Mouse (Mus musculus): ENCODE data around the gene Stpg4. TPM values are rescaled to one million over a fixed set of nuclear protein-coding genes. Genes with fewer than 3 reads are reported as not detected.

The Stpg4 gene
- polyA plus RNA-seq, 1 experiment from 2014 or later: not detected

DNA sequence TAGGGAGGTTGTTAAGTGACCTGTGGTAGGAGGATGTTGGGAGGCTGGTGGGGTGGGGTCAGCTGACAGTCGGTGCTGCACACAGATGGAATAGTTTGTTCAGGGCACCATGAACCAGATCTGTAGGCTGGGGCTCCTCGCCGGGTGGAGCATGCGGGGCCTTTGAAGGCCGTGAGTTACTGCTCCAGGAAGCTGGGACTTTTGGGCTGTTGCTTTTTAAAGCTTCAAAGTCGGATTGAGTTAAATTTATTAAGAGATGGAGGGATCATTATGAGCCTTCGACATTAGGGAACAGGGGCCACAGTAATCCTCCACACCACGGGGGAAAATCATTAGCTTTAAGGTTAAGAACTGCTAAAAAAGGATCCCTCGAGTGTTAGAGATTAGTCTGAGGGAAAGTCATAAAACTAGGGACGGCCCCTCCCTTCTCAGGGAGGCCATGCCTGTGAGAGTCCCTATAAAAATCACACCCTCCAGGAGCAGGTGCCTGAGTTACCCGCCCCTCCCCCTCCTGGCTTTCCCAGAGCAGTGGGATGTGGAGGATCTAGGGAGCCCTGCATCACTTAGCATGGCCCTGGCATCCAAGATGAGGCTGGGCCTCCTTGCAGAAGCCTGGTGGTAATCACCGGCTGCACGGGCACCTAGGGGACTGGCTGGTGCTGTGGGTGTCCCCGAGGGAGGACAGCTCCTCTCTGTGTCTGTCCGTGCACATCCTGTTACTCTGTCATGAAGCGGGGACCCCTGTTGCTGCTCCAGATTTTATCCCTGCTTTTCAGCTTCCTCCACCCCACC, 75.2 kb downstream of the Stpg4 start:
- Histone ChIP-seq H3K36me3 (ENCODE audit: control insufficient read depth, insufficient read depth, low read length) (no peaks in the 10 kb centered on the region), H3K4me2 (replicated peaks; ENCODE audit: low read depth, low read length) (no peak overlapping the region), H3K9ac (ENCODE audit: low read depth, low read length) (no peak overlapping the region), H3K4me1 (ENCODE audit: control insufficient read depth, insufficient read depth, low read length) (peaks cover 45% of the 10 kb centered on the region), H3K9me3 (ENCODE audit: control insufficient read depth, low read length) (no peaks in the 10 kb centered on the region), H3K27me3 (ENCODE audit: control insufficient read depth, insufficient read depth, low read length) (no peaks in the 10 kb centered on the region), H3K4me3 (ENCODE audit: low read length) (no peak overlapping the region), H3K27ac (ENCODE audit: low read depth, low read length) (peak overlapping the region; percentile 56)
- WGBS: 10% methylated on average over 16 of the region's 16 CpGs
- peak; percentile 51 for ATAC-seq (ENCODE audit: low FRiP score, low TSS enrichment)

DNA sequence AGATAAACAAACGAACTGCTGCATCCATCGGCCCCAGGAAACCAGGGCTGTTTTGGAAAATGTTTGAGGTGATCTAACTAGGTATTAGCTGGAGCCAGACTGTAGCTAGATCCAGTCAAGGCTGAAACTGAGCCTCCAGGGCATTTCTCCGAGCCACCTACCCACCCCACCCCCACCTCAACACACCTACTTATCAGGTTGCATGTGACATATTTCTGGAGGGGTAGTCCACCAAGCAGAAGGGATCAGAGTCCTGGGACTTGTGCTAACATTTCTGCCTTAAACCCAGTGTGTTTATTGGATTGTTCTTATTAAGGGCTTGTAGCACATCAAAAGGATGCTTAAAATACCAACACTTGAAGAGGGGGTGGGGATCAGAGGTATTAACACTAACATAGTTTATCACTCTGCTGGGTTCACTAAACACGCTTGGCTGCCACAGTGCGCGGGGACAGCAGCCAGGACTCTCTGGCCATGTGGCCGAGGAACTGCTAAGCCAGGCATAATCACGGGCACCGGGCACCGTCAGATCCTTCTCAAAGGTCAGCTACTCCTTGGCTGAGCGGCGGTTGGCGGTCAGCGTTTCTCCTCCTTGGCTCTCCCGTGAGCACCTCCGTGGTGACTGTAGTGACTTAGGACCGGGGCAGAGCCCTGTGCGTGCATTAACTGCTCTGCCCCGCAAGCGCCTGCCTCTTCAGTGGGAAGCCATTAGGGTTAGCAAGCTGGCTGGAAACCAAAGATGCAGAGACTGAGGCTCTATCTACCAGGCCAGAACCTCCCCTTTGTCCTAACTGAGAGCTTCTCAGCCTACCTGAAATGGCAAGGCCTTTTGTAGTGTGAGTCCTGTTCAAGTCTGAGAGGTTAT, 76.1 kb downstream of the Stpg4 start:
- H3K27ac ChIP-seq (ENCODE audit: low read depth, low read length): peak overlapping the region; percentile 57
- no peaks in the 10 kb centered on the region for H3K9me3 ChIP-seq (ENCODE audit: control insufficient read depth, low read length)
- H3K4me3 ChIP-seq (ENCODE audit: low read length): no peak overlapping the region
- H3K4me2 ChIP-seq (replicated peaks; ENCODE audit: low read depth, low read length): no peak overlapping the region; the same call in 1 of the 2 replicates
- H3K9ac ChIP-seq (ENCODE audit: low read depth, low read length): no peak overlapping the region
- H3K36me3 ChIP-seq (ENCODE audit: control insufficient read depth, insufficient read depth, low read length): no peaks in the 10 kb centered on the region
- 15% methylated on average over 20 of the region's 20 CpGs for WGBS
- peaks cover 45% of the 10 kb centered on the region for H3K4me1 ChIP-seq (ENCODE audit: control insufficient read depth, insufficient read depth, low read length)
- 0 out of 2 replicates have a peak, but pooled peaks have one; percentile 7 for ATAC-seq (ENCODE audit: low FRiP score, low TSS enrichment)
- H3K27me3 ChIP-seq (ENCODE audit: control insufficient read depth, insufficient read depth, low read length): no peaks in the 10 kb centered on the region

GRCm38 (mm10) chr17:87350471-87351240, 76.9 kb downstream of the Stpg4 start:
- no peaks in the 10 kb centered on the region for H3K9me3 ChIP-seq (ENCODE audit: control insufficient read depth, low read length)
- H3K4me2 ChIP-seq (replicated peaks; ENCODE audit: low read depth, low read length): no peak overlapping the region
- H3K36me3 ChIP-seq (ENCODE audit: control insufficient read depth, insufficient read depth, low read length): no peaks in the 10 kb centered on the region
- peak overlapping the region; percentile 57 for H3K27ac ChIP-seq (ENCODE audit: low read depth, low read length)
- peak; percentile 21; the same call in 1 of the 2 replicates for ATAC-seq (ENCODE audit: low FRiP score, low TSS enrichment)
- H3K4me1 ChIP-seq (ENCODE audit: control insufficient read depth, insufficient read depth, low read length): peaks cover 45% of the 10 kb centered on the region
- no peak overlapping the region for H3K4me3 ChIP-seq (ENCODE audit: low read length)
- no peak overlapping the region for H3K9ac ChIP-seq (ENCODE audit: low read depth, low read length)
- WGBS: 29% methylated on average over 13 of the region's 13 CpGs
- no peaks in the 10 kb centered on the region for H3K27me3 ChIP-seq (ENCODE audit: control insufficient read depth, insufficient read depth, low read length)

DNA sequence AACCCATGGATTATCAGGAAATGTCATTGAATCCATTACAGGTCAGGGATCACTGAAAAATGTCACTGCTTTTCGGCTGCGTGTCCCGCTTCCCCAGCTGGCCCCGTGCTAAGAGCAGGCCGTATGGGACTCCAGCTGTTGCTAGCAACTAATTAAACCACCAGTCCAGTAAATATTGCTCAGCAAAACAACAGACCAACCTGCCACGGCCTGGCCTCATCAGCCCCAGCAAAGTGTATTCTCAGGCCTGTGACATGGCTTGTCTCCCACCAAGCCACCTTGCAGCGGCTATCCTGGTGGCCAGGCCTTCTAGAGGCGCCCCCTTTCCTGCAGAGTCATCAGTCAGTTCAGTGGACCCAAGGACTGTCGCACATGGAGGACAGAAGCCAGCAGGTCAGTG, 78.0 kb downstream of the Stpg4 start:
- no peak overlapping the region for H3K27ac ChIP-seq (ENCODE audit: low read depth, low read length)
- H3K4me1 ChIP-seq (ENCODE audit: control insufficient read depth, insufficient read depth, low read length): peaks cover 45% of the 10 kb centered on the region

GRCm38 (mm10) chr17:87349069-87349468, 78.5 kb downstream of the Stpg4 start:
- H3K4me1 ChIP-seq (ENCODE audit: control insufficient read depth, insufficient read depth, low read length): peaks cover 45% of the 10 kb centered on the region
- no peak overlapping the region for H3K4me2 ChIP-seq (replicated peaks; ENCODE audit: low read depth, low read length)
- WGBS: 25% methylated on average over 9 of the region's 9 CpGs
- no peak overlapping the region for H3K27ac ChIP-seq (ENCODE audit: low read depth, low read length)
- no peaks in the 10 kb centered on the region for H3K27me3 ChIP-seq (ENCODE audit: control insufficient read depth, insufficient read depth, low read length)
- H3K9me3 ChIP-seq (ENCODE audit: control insufficient read depth, low read length): no peaks in the 10 kb centered on the region
- no peak overlapping the region for H3K9ac ChIP-seq (ENCODE audit: low read depth, low read length)
- no peak for ATAC-seq (ENCODE audit: low FRiP score, low TSS enrichment)
- H3K36me3 ChIP-seq (ENCODE audit: control insufficient read depth, insufficient read depth, low read length): no peaks in the 10 kb centered on the region
- H3K4me3 ChIP-seq (ENCODE audit: low read length): no peak overlapping the region

More for the DNA sequence above, 78.0 kb downstream of the Stpg4 start:
- Histone ChIP-seq H3K9ac (ENCODE audit: low read depth, low read length) (no peak overlapping the region), H3K27me3 (ENCODE audit: control insufficient read depth, insufficient read depth, low read length) (no peaks in the 10 kb centered on the region), H3K9me3 (ENCODE audit: control insufficient read depth, low read length) (no peaks in the 10 kb centered on the region), H3K36me3 (ENCODE audit: control insufficient read depth, insufficient read depth, low read length) (no peaks in the 10 kb centered on the region), H3K4me3 (ENCODE audit: low read length) (no peak overlapping the region), H3K4me2 (replicated peaks; ENCODE audit: low read depth, low read length) (no peak overlapping the region)
- no peak for ATAC-seq (ENCODE audit: low FRiP score, low TSS enrichment)
- 61% methylated on average over 9 of the region's 9 CpGs for WGBS

DNA sequence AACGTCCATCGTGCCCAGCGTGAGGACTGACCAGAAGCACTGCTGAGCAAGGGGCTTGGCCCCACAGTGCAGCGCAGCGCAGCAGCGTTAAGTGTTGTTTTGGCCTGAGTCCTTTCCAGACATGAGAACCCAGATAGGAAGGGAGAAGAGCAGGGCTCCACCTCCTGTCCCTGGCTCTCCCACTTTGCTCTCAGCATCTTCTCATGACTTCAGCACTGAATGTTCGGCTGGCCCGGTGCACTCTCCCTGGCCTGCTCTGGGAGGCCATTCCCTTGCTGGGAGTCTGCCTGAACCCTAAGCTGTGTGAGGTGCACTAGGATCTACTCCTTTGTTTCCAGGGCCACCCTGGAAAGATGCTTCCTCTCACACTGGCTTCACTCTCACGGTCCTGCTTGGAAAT, 79.2 kb downstream of the Stpg4 start:
- no peak overlapping the region for H3K4me2 ChIP-seq (replicated peaks; ENCODE audit: low read depth, low read length)
- no peak for ATAC-seq (ENCODE audit: low FRiP score, low TSS enrichment)
- 57% methylated on average over 9 of the region's 9 CpGs for WGBS

DNA sequence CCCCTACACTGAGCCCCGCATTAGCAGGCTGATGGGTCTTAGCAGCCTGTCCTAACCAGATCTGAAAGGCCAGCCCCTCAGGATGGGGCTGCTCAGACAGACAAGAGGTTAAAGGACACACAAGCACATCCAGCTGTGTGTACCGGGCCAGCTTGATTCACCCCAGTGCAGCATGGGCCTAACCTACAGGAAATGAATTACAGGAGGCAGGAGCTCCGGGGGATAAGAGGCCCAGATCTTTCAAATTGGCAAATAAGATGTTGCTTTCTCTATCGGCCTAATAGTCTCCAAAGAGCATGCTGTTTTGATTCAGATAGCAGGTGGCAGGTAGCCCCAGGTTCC, 82.3 kb downstream of the Stpg4 start:
- Histone ChIP-seq H3K9me3 (ENCODE audit: control insufficient read depth, low read length) (no peaks in the 10 kb centered on the region), H3K27ac (ENCODE audit: low read depth, low read length) (no peak overlapping the region), H3K4me3 (ENCODE audit: low read length) (no peak overlapping the region), H3K36me3 (ENCODE audit: control insufficient read depth, insufficient read depth, low read length) (no peaks in the 10 kb centered on the region), H3K27me3 (ENCODE audit: control insufficient read depth, insufficient read depth, low read length) (no peaks in the 10 kb centered on the region), H3K4me2 (replicated peaks; ENCODE audit: low read depth, low read length) (no peak overlapping the region), H3K9ac (ENCODE audit: low read depth, low read length) (no peak overlapping the region), H3K4me1 (ENCODE audit: control insufficient read depth, insufficient read depth, low read length) (peaks cover 13% of the 10 kb centered on the region; the same call in 1 of the 2 replicates)
- WGBS: 44% methylated on average over 4 of the region's 4 CpGs
- ATAC-seq (ENCODE audit: low FRiP score, low TSS enrichment): no peak

More for the DNA sequence above, 79.2 kb downstream of the Stpg4 start:
- no peak overlapping the region for H3K27ac ChIP-seq (ENCODE audit: low read depth, low read length)
- no peaks in the 10 kb centered on the region for H3K36me3 ChIP-seq (ENCODE audit: control insufficient read depth, insufficient read depth, low read length)
- H3K4me3 ChIP-seq (ENCODE audit: low read length): no peak overlapping the region
- H3K27me3 ChIP-seq (ENCODE audit: control insufficient read depth, insufficient read depth, low read length): no peaks in the 10 kb centered on the region
- H3K9me3 ChIP-seq (ENCODE audit: control insufficient read depth, low read length): no peaks in the 10 kb centered on the region
- H3K4me1 ChIP-seq (ENCODE audit: control insufficient read depth, insufficient read depth, low read length): peaks cover 44% of the 10 kb centered on the region
- no peak overlapping the region for H3K9ac ChIP-seq (ENCODE audit: low read depth, low read length)

- no peak overlapping the region for H3K4me2 ChIP-seq (replicated peaks; ENCODE audit: low read depth, low read length)
- H3K4me1 ChIP-seq (ENCODE audit: control insufficient read depth, insufficient read depth, low read length): peaks cover 9% of the 10 kb centered on the region; the same call in 1 of the 2 replicates
- no peaks in the 10 kb centered on the region for H3K9me3 ChIP-seq (ENCODE audit: control insufficient read depth, low read length)
- H3K36me3 ChIP-seq (ENCODE audit: control insufficient read depth, insufficient read depth, low read length): no peaks in the 10 kb centered on the region
- no peak overlapping the region for H3K4me3 ChIP-seq (ENCODE audit: low read length)
- no peak overlapping the region for H3K27ac ChIP-seq (ENCODE audit: low read depth, low read length)
- no peak for ATAC-seq (ENCODE audit: low FRiP score, low TSS enrichment)
- WGBS: 68% methylated on average over 18 of the region's 18 CpGs
- H3K27me3 ChIP-seq (ENCODE audit: control insufficient read depth, insufficient read depth, low read length): no peaks in the 10 kb centered on the region
- H3K9ac ChIP-seq (ENCODE audit: low read depth, low read length): no peak overlapping the region
These were observed 82.9 kb downstream of the Stpg4 start for GRCm38 (mm10) chr17:87344441-87345251.

All from kidney, embryonic 14.5 days (tissue).